Mouse (Mus musculus) skeletal muscle tissue, postnatal 0 days (tissue): ENCODE results near the gene Hsfy2. TPM values are rescaled to one million over a fixed set of nuclear protein-coding genes. Genes with fewer than 3 reads are reported as not detected.

Source experiments
- polyA plus RNA-seq: library from polyadenylated mRNA; unstranded; fragments of >200 nt; fragmentation: Nextera tagmentation; extraction: Ambion mirVana; gene quantifications from 2 replicates; pipeline ENCODE4 v1.2.1, GENCODE M21; 2015

The Hsfy2 gene
- polyA plus RNA-seq: not detected in 2 replicates

GRCm38 (mm10) chr1:56637335-56637734, at the start of gene Hsfy2:
Hsfy2 (minus strand) TSS chr1:56637435.

